Mouse (Mus musculus) hindbrain, postnatal 0 days (tissue): ENCODE data around the gene Nmnat3. TPM values are rescaled to one million over a fixed set of nuclear protein-coding genes. Genes with fewer than 3 reads are reported as not detected.

Experiments
- ATAC-seq: fragments of 200-750 bp; cut with Nextera tagmentation; 2 replicates; pipeline ENCODE4 v1.8.0; 2017; ENCODE audit warnings: mild to moderate bottlenecking, moderate TSS enrichment, moderate library complexity
- DNase-seq: peaks from one replicate; pipeline ENCODE4 v3.0.0-alpha.2; 2015; ENCODE audit warnings: low spot score
- H3K27ac ChIP-seq: fragments of 300-500 bp; sonication (generic); 2 replicates; pipeline ENCODE4 v1.5.1; 2014; ENCODE audit warnings: mild to moderate bottlenecking
- H3K27me3 ChIP-seq: fragments of 300-500 bp; sonication (generic); 2 replicates; pipeline ENCODE4 v1.6.1; 2014; ENCODE audit warnings: low read length, mixed read lengths; ENCODE audit not compliant: insufficient read depth
- H3K36me3 ChIP-seq: fragments of 300-500 bp; sonication (generic); 2 replicates; pipeline ENCODE4 v1.6.1; 2014; ENCODE audit warnings: low read length, mixed read lengths; ENCODE audit not compliant: insufficient read depth
- H3K4me1 ChIP-seq: fragments of 300-500 bp; sonication (generic); 2 replicates; pipeline ENCODE4 v1.6.1; 2014; ENCODE audit warnings: antibody characterized with exemption, low read length, mixed read lengths; ENCODE audit not compliant: insufficient read depth
- H3K4me2 ChIP-seq: fragments of 300-500 bp; sonication (generic); 2 replicates; pipeline ENCODE4 v1.6.1; 2014; ENCODE audit warnings: low read depth, mild to moderate bottlenecking, low read length, moderate library complexity, mixed read lengths
- H3K4me3 ChIP-seq: fragments of 300-500 bp; sonication (generic); 2 replicates; pipeline ENCODE4 v1.5.1; 2014; ENCODE audit warnings: low read length
- H3K9ac ChIP-seq: fragments of 300-500 bp; sonication (generic); replicated peaks from 2 replicates; pipeline ENCODE4 v1.6.1; 2014; ENCODE audit warnings: mild to moderate bottlenecking, low read length, moderate library complexity, mixed read lengths
- H3K9me3 ChIP-seq: fragments of 300-500 bp; sonication (generic); 2 replicates; pipeline ENCODE4 v1.6.1; 2016; ENCODE audit warnings: low read length, mixed read lengths
- CTCF ChIP-seq: IDR thresholded peaks from 2 replicates; pipeline ENCODE4 v1.5.1; 2016; ENCODE audit warnings: antibody characterized with exemption, control low read depth, low read depth
- WGBS: fragments of 180-500 bp; shearing (Covaris S2); extraction: QIAGEN DNeasy Blood & Tissue Kit; methylation state at CpG from one replicate; pipeline ENCODE4 v1.1.7; 2014; 5-methylcytosine and 5-hydroxymethylcytosine counted together
- polyA plus RNA-seq: library from polyadenylated mRNA; unstranded; fragments of >200 nt; fragmentation: Nextera tagmentation; extraction: Ambion mirVana; gene quantifications from 2 replicates; pipeline ENCODE4 v1.2.1, GENCODE M21; 2015
- total RNA-seq: library from RNA; depleted of rRNA; stranded (reverse); fragments of >200 nt; gene quantifications from 2 replicates; pipeline ENCODE4 v1.2.3, GENCODE M21; 2014

Gene Nmnat3
- total and polyA plus RNA-seq, 2 experiments from 2014 or later: 1.3 to 1.5 TPM

- no peak for TF ChIP-seq CTCF
- 76% methylated on average over 15 of the region's 15 CpGs for WGBS
These were observed 50.9 kb downstream of the Nmnat3 start for GRCm38 (mm10) chr9:98337881-98338769.

GRCm38 (mm10) chr9:98339971-98340370 is 52.7 kb downstream of the Nmnat3 start:
- Histone ChIP-seq H3K9me3 (no peaks in the 10 kb centered on the region), H3K27ac (no peak overlapping the region), H3K36me3 (no peaks in the 10 kb centered on the region), H3K4me3 (no peak overlapping the region), H3K4me1 (no peaks in the 10 kb centered on the region), H3K9ac (no peak overlapping the region), H3K27me3 (no peaks in the 10 kb centered on the region), H3K4me2 (no peak overlapping the region)
- no peak for TF ChIP-seq CTCF
- DNase-seq: no peak
- WGBS: 60% methylated on average over 4 of the region's 4 CpGs
- ATAC-seq: no peak

More at GRCm38 (mm10) chr9:98337881-98338769, 50.9 kb downstream of the Nmnat3 start:
- H3K36me3 ChIP-seq: no peaks in the 10 kb centered on the region
- no peaks in the 10 kb centered on the region for H3K27me3 ChIP-seq
- no peaks in the 10 kb centered on the region for H3K4me1 ChIP-seq
- H3K4me3 ChIP-seq: no peak overlapping the region
- H3K9ac ChIP-seq: no peak overlapping the region
- no peak overlapping the region for H3K27ac ChIP-seq
- no peaks in the 10 kb centered on the region for H3K9me3 ChIP-seq
- no peak overlapping the region for H3K4me2 ChIP-seq
- ATAC-seq (no peak), DNase-seq (no peak)

- WGBS: 61% methylated on average over 4 of the region's 4 CpGs
- no peak for TF ChIP-seq CTCF
- H3K36me3 ChIP-seq: no peaks in the 10 kb centered on the region
- H3K4me3 ChIP-seq: no peak overlapping the region
- no peak overlapping the region for H3K4me2 ChIP-seq
- H3K27ac ChIP-seq: no peak overlapping the region
- ATAC-seq (no peak), DNase-seq (no peak)
- no peaks in the 10 kb centered on the region for H3K9me3 ChIP-seq
- no peaks in the 10 kb centered on the region for H3K4me1 ChIP-seq
- H3K27me3 ChIP-seq: no peaks in the 10 kb centered on the region
- H3K9ac ChIP-seq: no peak overlapping the region
These were observed 53.2 kb downstream of the Nmnat3 start for GRCm38 (mm10) chr9:98340427-98340826.

GRCm38 (mm10) chr9:98345840-98346239 is 58.6 kb downstream of the Nmnat3 start:
- Histone ChIP-seq H3K4me2 (no peak overlapping the region), H3K9me3 (no peaks in the 10 kb centered on the region), H3K4me3 (no peak overlapping the region), H3K9ac (no peak overlapping the region), H3K27ac (no peak overlapping the region), H3K36me3 (no peaks in the 10 kb centered on the region), H3K27me3 (no peaks in the 10 kb centered on the region), H3K4me1 (no peaks in the 10 kb centered on the region)
- DNase-seq: no peak
- 96% methylated on average over 1 of the region's 1 CpGs for WGBS
- TF ChIP-seq CTCF: no peak
- no peak for ATAC-seq

GRCm38 (mm10) chr9:98346240-98346639 is 59.0 kb downstream of the Nmnat3 start:
- ATAC-seq (no peak), DNase-seq (no peak)
- WGBS: 57% methylated on average over 4 of the region's 4 CpGs
- no peaks in the 10 kb centered on the region for H3K27me3 ChIP-seq
- no peak overlapping the region for H3K4me2 ChIP-seq
- H3K27ac ChIP-seq: no peak overlapping the region
- H3K4me3 ChIP-seq: no peak overlapping the region
- TF ChIP-seq CTCF: no peak
- H3K9ac ChIP-seq: no peak overlapping the region
- H3K9me3 ChIP-seq: no peaks in the 10 kb centered on the region
- no peaks in the 10 kb centered on the region for H3K36me3 ChIP-seq
- H3K4me1 ChIP-seq: no peaks in the 10 kb centered on the region

- DNase-seq (no peak), ATAC-seq (no peak)
- no peak for TF ChIP-seq CTCF
- no peaks in the 10 kb centered on the region for H3K36me3 ChIP-seq
- WGBS: 77% methylated on average over 3 of the region's 3 CpGs
- no peaks in the 10 kb centered on the region for H3K9me3 ChIP-seq
- no peaks in the 10 kb centered on the region for H3K4me1 ChIP-seq
- no peaks in the 10 kb centered on the region for H3K27me3 ChIP-seq
- no peak overlapping the region for H3K4me3 ChIP-seq
- no peak overlapping the region for H3K4me2 ChIP-seq
- H3K27ac ChIP-seq: no peak overlapping the region
- H3K9ac ChIP-seq: no peak overlapping the region
These were observed 59.8 kb downstream of the Nmnat3 start for GRCm38 (mm10) chr9:98347021-98347420.
